Mouse (Mus musculus) C2C12 (cell line): ENCODE data around the gene Etfa.

Experiments used
- CTCF ChIP-seq: IDR thresholded peaks from one replicate; pipeline ENCODE4 v1.5.1; 2011; ENCODE audit not compliant: control insufficient read depth, insufficient read depth, insufficient read length
- FOSL1 ChIP-seq: IDR thresholded peaks from one replicate; pipeline ENCODE4 v1.8.0; 2011; ENCODE audit warnings: mild to moderate bottlenecking, low read length; ENCODE audit not compliant: poor library complexity, insufficient read depth, severe bottlenecking
- MAX ChIP-seq: IDR thresholded peaks from one replicate; pipeline ENCODE4 v1.6.1; 2011; ENCODE audit warnings: mild to moderate bottlenecking, control low read depth
- MYOD1 ChIP-seq: IDR thresholded peaks from one replicate; pipeline ENCODE4 v1.6.1; 2011; ENCODE audit warnings: low read depth; ENCODE audit not compliant: control insufficient read depth, insufficient read length
- MYOG ChIP-seq: IDR thresholded peaks from one replicate; pipeline ENCODE4 v1.6.1; 2011; ENCODE audit not compliant: control insufficient read depth, insufficient read length; ENCODE audit errors: extremely low read depth
- USF1 ChIP-seq: IDR thresholded peaks from one replicate; pipeline ENCODE4 v1.6.1; 2011; ENCODE audit warnings: low read depth, mild to moderate bottlenecking, control low read depth, moderate library complexity

GRCm38 (mm10) chr9:55543703-55544401 is 31.8 kb upstream of the Etfa start:
- TF ChIP-seq MAX, result no peak
- no peak for TF ChIP-seq CTCF
- no peak for TF ChIP-seq MYOD1
- TF ChIP-seq USF1, result no peak
- TF ChIP-seq MYOG, result no peak
- TF ChIP-seq FOSL1, result no peak
